Mouse (Mus musculus): ENCODE results near the gene Gm20517.
"Not testable (repeated sequence)": the region's sequence is repeated elsewhere in the genome, so short reads cannot be mapped to it uniquely, and the experiment has no call there.

Gm20517 gene

GRCm38 (mm10) chr17:47596839-47597164, 14.6 kb upstream of the Gm20517 start:
- DNase-seq (ENCODE audit: low spot score in 2 of 2): no peak

GRCm38 (mm10) chr17:47597261-47597660, 14.1 kb upstream of the Gm20517 start:
- DNase-seq (ENCODE audit: low spot score in 2 of 2): no peak

DNA sequence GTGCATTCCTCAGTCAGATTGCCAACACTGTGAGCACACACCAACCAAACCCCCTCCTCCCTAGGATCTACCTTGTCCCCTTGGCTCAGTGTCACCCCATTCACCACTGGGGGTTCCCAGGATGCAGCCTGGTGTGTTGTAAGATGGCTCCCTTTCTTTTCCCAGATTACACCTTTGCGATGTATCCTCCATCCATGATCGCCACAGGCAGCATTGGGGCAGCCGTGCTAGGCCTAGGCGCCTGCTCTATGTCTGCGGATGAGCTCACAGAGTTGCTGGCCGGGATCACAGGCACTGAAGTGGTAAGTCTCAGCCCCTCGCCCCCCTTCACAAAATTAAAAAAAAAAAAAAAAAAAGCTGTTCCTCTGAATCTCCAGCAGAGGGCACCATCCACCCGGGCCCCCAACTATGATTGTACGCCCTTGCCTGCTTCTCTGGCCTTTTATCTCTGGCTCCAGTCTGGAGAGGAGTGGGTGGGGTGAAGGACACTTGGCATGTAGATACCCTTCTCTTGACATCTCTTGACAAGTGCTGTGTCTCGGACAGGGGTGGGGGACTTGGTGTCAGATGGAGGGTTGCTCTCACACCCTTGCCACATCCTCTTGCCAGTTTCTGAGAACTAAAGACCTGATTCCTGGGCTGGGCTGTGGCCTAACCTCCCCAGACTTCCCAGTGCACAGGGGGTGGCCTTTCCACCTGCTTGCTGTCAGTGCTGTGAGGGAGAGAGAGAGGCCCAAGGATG, 13.4 kb upstream of the Gm20517 start:
- DNase-seq (ENCODE audit: low spot score in 2 of 2): peak in 1 of 2 experiments; percentile 36

- DNase-seq (ENCODE audit: low spot score in 2 of 2): not testable (repeated sequence)
Measured at GRCm38 (mm10) chr17:47598580-47599304, 12.6 kb upstream of the Gm20517 start.

DNA sequence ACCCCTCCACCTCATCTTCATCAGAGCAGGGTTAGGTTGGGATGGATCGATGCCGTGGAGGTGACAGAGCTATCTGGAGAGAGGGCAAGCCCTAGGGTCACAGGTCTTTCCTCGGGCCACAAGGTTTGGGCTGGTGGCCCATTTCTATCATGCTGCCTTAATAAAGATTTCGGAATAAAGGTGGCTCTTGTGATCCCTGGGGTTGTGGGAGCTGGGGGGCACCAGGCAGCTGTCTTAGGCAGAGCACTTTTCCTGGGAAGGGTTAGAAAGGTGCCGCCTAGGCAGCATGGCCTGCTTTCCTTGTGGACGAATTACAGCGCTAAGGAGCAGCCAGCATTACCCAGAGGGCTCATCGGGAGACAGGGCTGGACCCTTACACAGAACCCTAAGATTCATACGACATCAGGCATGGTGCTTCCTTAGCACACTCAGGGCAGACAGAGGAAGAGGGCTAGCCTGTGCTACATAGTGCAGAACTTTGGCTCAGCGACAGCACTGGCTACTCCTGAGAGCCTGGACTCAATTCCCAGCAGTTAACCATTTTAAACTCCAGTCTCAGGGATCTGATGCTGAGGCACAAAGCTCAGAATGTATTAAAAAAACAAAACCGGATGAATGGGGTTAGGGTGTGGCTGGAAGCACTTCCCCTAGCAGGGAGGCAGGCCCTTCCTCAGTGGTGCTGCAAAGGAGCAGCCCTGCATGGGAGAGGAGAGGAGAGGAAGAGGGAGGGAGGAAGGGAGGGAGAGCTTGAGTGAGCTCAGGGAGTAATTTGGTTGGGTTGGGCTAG, 11.7 kb upstream of the Gm20517 start:
- DNase-seq (ENCODE audit: low spot score in 2 of 2): no peak

- no peak for DNase-seq (ENCODE audit: low spot score in 2 of 2)
Measured at GRCm38 (mm10) chr17:47600601-47601388, 10.6 kb upstream of the Gm20517 start.

DNA sequence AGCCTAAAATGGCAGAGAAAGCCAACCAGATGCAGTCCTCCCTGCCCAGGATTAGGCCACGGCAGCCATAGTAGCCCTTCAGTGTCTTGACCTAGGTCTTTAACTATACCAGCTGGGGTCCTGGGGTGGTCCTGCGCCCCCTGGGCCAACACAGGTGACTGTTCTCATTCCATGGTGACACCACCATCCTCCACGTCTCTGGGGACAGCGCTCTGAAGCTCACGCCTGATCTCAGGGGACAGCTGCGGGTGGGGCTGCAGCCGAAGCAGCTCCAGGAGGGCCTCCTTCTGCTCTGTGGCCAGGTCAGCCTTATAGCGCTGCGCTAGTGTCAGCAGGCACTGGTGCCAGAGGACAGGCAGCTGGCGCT, 10.0 kb upstream of the Gm20517 start:
- no peak for DNase-seq (ENCODE audit: low spot score in 2 of 2)

- DNase-seq (ENCODE audit: low spot score in 2 of 2): no peak
Measured at GRCm38 (mm10) chr17:47602289-47602688, 9.1 kb upstream of the Gm20517 start.

GRCm38 (mm10) chr17:47606220-47606619, 5.2 kb upstream of the Gm20517 start:
- no peak for DNase-seq (ENCODE audit: low spot score in 2 of 2)

DNA sequence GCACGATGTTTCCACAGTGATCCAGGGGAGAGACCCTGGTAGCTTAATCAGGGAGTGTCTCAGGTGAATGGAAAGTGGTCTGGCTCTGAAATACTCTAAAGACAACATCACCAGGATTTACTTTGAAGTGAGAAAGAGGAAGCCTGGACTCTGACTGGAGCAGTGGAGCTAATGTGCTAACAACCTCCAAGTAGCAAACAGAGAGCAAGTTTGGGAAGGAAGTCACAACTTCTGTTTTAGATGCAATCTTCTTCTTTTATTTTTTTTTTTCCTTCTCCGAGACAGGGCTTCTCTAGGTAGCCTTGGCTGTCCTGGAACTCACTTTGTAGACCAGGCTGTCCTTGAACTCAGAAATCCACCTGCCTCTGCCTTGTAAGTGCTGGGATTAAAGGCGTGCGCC, 2.2 kb upstream of the Gm20517 start:
- DNase-seq (ENCODE audit: low spot score in 2 of 2): no peak

- DNase-seq (ENCODE audit: low spot score in 2 of 2): no peak
Measured at GRCm38 (mm10) chr17:47611661-47611982, 233 bp downstream of the Gm20517 start.

DNA sequence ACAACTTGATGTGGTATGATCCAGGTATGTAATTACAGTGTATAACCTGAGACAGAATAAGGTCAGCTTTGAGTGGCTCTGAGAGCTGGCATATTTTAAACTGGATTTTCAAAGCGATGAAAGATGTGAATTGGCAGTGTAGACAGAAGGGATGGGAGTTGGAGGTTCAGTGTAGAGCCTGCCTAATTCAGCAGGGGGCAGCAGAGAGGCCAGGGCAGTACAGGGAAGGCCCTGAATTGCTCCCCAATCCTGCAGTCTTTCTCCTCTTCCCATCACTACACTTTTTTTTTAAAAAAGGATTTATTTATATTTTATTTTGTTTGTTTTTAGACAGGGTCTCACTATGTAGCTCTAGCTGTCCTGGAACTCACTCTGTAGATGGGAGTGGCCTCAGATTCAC, 2.6 kb downstream of the Gm20517 start:
- no peak for DNase-seq (ENCODE audit: low spot score in 2 of 2)

DNA sequence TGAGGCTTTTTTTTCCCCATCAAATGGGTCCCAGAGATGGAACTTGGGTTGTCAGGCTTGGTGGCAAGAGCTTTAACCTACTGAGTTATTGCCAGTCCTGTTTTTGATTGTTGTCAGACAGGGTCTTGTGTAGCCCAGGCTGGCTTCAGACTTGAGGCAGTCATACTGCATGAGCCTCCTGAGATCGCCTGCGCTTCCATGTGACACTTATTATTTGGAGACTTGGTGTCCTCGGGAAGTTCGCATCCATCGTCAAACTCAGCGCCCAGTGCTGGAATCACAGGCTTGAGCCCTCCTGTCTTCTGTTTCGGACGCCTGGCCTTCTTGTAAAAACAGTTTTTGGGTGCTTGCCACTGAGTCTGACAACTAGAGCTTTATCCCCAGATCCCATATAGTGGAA, 4.7 kb downstream of the Gm20517 start:
- DNase-seq (ENCODE audit: low spot score in 2 of 2): no peak

- no peak for DNase-seq (ENCODE audit: low spot score in 2 of 2)
Measured at GRCm38 (mm10) chr17:47616652-47617051, 5.3 kb downstream of the Gm20517 start.

DNA sequence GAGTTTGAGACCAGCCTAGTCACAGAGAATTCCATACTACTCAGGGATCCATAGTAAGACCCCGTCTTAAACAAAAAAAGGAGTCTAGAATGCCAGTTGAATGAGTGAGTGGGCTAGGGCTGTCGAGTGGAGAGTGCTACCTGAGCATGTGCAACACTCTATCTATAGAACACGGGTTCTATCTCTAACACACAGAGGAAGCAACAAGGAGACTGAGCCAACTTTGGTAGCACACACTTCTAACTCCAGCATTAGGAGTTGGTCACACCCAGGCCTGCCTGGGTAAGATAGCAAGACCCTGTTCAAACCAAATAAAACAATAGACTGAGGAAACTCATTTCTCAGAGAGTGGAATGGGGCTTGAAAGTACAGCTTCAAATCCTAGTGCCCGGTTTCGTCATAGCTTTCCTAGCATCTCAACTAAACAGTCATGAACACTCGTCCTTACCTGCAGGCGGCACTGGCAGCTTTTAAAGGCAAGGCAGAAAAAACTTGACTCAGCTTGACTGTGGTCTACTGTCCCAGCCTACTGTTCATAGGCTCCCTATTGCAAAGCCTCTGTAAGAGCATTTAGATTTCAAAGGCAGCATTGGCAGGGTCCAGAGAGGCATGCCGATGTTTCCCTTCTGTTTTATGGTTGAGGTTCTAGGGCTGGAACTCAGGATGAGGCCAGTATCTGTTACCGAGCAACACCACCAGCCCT, 6.4 kb downstream of the Gm20517 start:
- no peak for DNase-seq (ENCODE audit: low spot score in 2 of 2)

- DNase-seq (ENCODE audit: low spot score in 2 of 2): no peak
Measured at GRCm38 (mm10) chr17:47618556-47619311, 7.3 kb downstream of the Gm20517 start.

DNA sequence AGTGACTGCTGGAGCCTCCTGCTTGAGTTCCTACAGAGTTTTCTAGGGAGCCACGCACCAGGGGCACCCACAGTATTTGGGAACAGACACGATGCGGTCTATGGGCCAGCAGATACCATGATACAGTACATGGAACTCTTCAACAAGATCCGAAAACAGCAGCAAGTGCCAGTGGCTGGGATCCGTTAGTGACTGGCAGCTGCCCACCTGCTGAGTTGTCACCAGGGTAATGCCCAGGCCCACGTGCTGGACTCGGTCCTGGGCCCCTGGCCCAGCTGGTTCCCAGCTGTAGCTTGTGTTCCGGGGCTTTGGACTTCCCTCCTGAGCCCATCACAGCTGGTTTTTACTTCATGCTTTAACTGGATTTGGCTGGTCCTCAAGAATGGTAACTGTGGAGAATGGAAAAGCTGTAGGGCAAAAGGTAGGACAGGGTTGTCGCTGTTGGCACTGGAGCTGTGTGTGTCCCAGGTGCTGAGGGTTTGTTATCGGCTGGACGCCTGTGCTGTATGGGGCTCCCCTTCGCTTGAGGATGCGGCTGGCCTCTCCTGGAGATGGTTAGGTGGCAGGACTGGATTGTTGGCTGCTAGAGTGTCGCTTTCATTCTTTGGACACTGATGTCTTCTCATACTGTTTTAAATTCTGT, 11.6 kb downstream of the Gm20517 start:
- DNase-seq (ENCODE audit: low spot score in 2 of 2): no peak

GRCm38 (mm10) chr17:47624572-47624971, 13.2 kb downstream of the Gm20517 start:
- not testable (repeated sequence) for DNase-seq (ENCODE audit: low spot score in 2 of 2)

GRCm38 (mm10) chr17:47625088-47625487, 13.7 kb downstream of the Gm20517 start:
- DNase-seq (ENCODE audit: low spot score in 2 of 2): no peak

- DNase-seq (ENCODE audit: low spot score in 2 of 2): no peak
Measured at GRCm38 (mm10) chr17:47626031-47626430, 14.6 kb downstream of the Gm20517 start.
